Mouse (Mus musculus) heart, adult 8-10 months (tissue): ENCODE data around the gene Ccdc36. TPM values are rescaled to one million over a fixed set of nuclear protein-coding genes. Genes with fewer than 3 reads are reported as not detected.

Source experiments
- DNase-seq: peaks from one replicate; pipeline ENCODE4 v3.0.0; 2022; ENCODE audit warnings: low spot score
- total RNA-seq, 4 experiments: library from RNA; stranded (reverse); gene quantifications; 2 replicates each; pipeline ENCODE4 v1.2.4; 2022

Ccdc36 gene
- not detected for total RNA-seq

- no peak for DNase-seq
Measured at GRCm38 (mm10) chr9:108428384-108428783, at the start of gene Ccdc36. Ccdc36 (minus strand) TSS chr9:108428484.

GRCm38 (mm10) chr9:108474528-108474927 is 46.2 kb upstream of the Ccdc36 start:
- no peak for DNase-seq

GRCm38 (mm10) chr9:108469845-108470244 is 41.6 kb upstream of the Ccdc36 start:
- no peak for DNase-seq

- no peak for DNase-seq
Measured at GRCm38 (mm10) chr9:108469430-108469829, 41.1 kb upstream of the Ccdc36 start.

- no peak for DNase-seq
Measured at GRCm38 (mm10) chr9:108466219-108466618, 37.9 kb upstream of the Ccdc36 start.

GRCm38 (mm10) chr9:108463713-108464112 is 35.4 kb upstream of the Ccdc36 start:
- no peak for DNase-seq

GRCm38 (mm10) chr9:108462192-108462591 is 33.9 kb upstream of the Ccdc36 start:
- peak; percentile 52 for DNase-seq

- no peak for DNase-seq
Measured at GRCm38 (mm10) chr9:108461675-108462074, 33.4 kb upstream of the Ccdc36 start.

GRCm38 (mm10) chr9:108461181-108461631 is 32.9 kb upstream of the Ccdc36 start, which contains the start of gene Klhdc8b:
Klhdc8b (minus strand) TSS chr9:108461581.
- no peak for DNase-seq

- peak; percentile 86 for DNase-seq
Measured at GRCm38 (mm10) chr9:108460319-108461178, 32.3 kb upstream of the Ccdc36 start, which contains the start of gene Ccdc71. Ccdc71 (plus strand) TSS chr9:108460527.

GRCm38 (mm10) chr9:108459939-108460318 is 31.6 kb upstream of the Ccdc36 start:
- DNase-seq: no peak

GRCm38 (mm10) chr9:108456953-108457352 is 28.7 kb upstream of the Ccdc36 start:
- no peak for DNase-seq

- no peak for DNase-seq
Measured at GRCm38 (mm10) chr9:108455747-108456571, 27.7 kb upstream of the Ccdc36 start.

GRCm38 (mm10) chr9:108454429-108454828 is 26.1 kb upstream of the Ccdc36 start:
- no peak for DNase-seq

GRCm38 (mm10) chr9:108453458-108453857 is 25.2 kb upstream of the Ccdc36 start:
- DNase-seq: no peak

- no peak for DNase-seq
Measured at GRCm38 (mm10) chr9:108452911-108453310, 24.6 kb upstream of the Ccdc36 start.

GRCm38 (mm10) chr9:108452291-108452906 is 24.1 kb upstream of the Ccdc36 start:
- peak; percentile 81 for DNase-seq

- DNase-seq: no peak
Measured at GRCm38 (mm10) chr9:108451519-108452160, 23.4 kb upstream of the Ccdc36 start.

GRCm38 (mm10) chr9:108451170-108451493 is 22.8 kb upstream of the Ccdc36 start:
- no peak for DNase-seq

GRCm38 (mm10) chr9:108450292-108451169 is 22.2 kb upstream of the Ccdc36 start:
- no peak for DNase-seq

GRCm38 (mm10) chr9:108449860-108450259 is 21.6 kb upstream of the Ccdc36 start:
- no peak for DNase-seq
